Mouse (Mus musculus) ES-Bruce4 (cell line): ENCODE measurements around the gene H2-Ab1.

Experiments used
- CTCF ChIP-seq: IDR thresholded peaks from one replicate; pipeline ENCODE4 v1.8.1; 2011; ENCODE audit warnings: low read depth, low read length
- EP300 ChIP-seq: IDR thresholded peaks from 2 replicates; pipeline ENCODE4 v1.6.1; 2011; ENCODE audit warnings: low read depth, low read length; ENCODE audit not compliant: insufficient read depth
- POLR2A ChIP-seq: IDR thresholded peaks from one replicate; pipeline ENCODE4 v1.8.1; 2011; ENCODE audit warnings: low read length; ENCODE audit not compliant: insufficient read depth

- no peak for TF ChIP-seq CTCF
- TF ChIP-seq EP300 = no peak
- no peak for TF ChIP-seq POLR2A
Measured at GRCm38 (mm10) chr17:34295307-34295706, 37.8 kb downstream of the H2-Ab1 start.
